Mouse (Mus musculus): ENCODE measurements around the gene Tmem210.

GRCm38 (mm10) chr2:25271827-25272511 lies 16.0 kb upstream of the Tmem210 start, which contains the start of the genes Ssna1 and Anapc2:
- peak; percentile 11; the same call in 1 of the 2 replicates for TF ChIP-seq CTCF (IDR thresholded peaks at IDR 0.05; ENCODE audit: borderline replicate concordance, extremely low read depth, insufficient read depth, insufficient read length)
- peak; percentile 74; the same call in 1 of the 2 replicates for TF ChIP-seq POLR2A (IDR thresholded peaks at IDR 0.05; ENCODE audit: borderline replicate concordance, extremely low read depth, insufficient read depth, insufficient read length, poor library complexity, severe bottlenecking)
